Mouse (Mus musculus): Measurements from ENCODE around the gene Rad50.
A peak's percentile ranks its signal among the peaks of the same experiment; 100 is the strongest.

Gene Rad50

GRCm38 (mm10) chr11:53706934-53707717 is at the start of gene Rad50:
Gene Rad50 (minus strand): TSS chr11:53707319.
- peak; percentile 88 to 91 for DNase-seq

GRCm38 (mm10) chr11:53755011-53755595 is 48.0 kb upstream of the Rad50 start:
- DNase-seq, result no peak

- DNase-seq, result no peak
Measured at GRCm38 (mm10) chr11:53749716-53750352, 42.7 kb upstream of the Rad50 start.

GRCm38 (mm10) chr11:53749306-53749705 is 42.2 kb upstream of the Rad50 start:
- no peak for DNase-seq

GRCm38 (mm10) chr11:53748614-53749013 is 41.5 kb upstream of the Rad50 start:
- DNase-seq, result no peak

GRCm38 (mm10) chr11:53747985-53748384 is 40.9 kb upstream of the Rad50 start:
- no peak for DNase-seq

- DNase-seq, result no peak
Measured at GRCm38 (mm10) chr11:53745260-53745659, 38.1 kb upstream of the Rad50 start.

GRCm38 (mm10) chr11:53742353-53742752 is 35.2 kb upstream of the Rad50 start:
- DNase-seq, result no peak

GRCm38 (mm10) chr11:53737573-53737946 is 30.4 kb upstream of the Rad50 start:
- DNase-seq, result peak; percentile 68

- peak; percentile 76 to 83 for DNase-seq
Measured at GRCm38 (mm10) chr11:53736771-53737572, 29.9 kb upstream of the Rad50 start.

GRCm38 (mm10) chr11:53735682-53736245 is 28.6 kb upstream of the Rad50 start:
- peak; percentile 78 to 79 for DNase-seq

GRCm38 (mm10) chr11:53734970-53735681 is 28.0 kb upstream of the Rad50 start:
- no peak for DNase-seq

- DNase-seq, result no peak
Measured at GRCm38 (mm10) chr11:53734431-53734830, 27.3 kb upstream of the Rad50 start.

- no peak for DNase-seq
Measured at GRCm38 (mm10) chr11:53733824-53734223, 26.7 kb upstream of the Rad50 start.

GRCm38 (mm10) chr11:53732244-53732643 is 25.1 kb upstream of the Rad50 start:
- DNase-seq, result no peak

GRCm38 (mm10) chr11:53731457-53731856 is 24.3 kb upstream of the Rad50 start:
- no peak for DNase-seq

- no peak for DNase-seq
Measured at GRCm38 (mm10) chr11:53720715-53721114, 13.6 kb upstream of the Rad50 start, which contains the start of gene Il5. Gene Il5 (plus strand): TSS chr11:53720794.

- DNase-seq, result no peak
Measured at GRCm38 (mm10) chr11:53719701-53720100, 12.6 kb upstream of the Rad50 start.

GRCm38 (mm10) chr11:53707718-53708009 is 545 bp upstream of the Rad50 start:
- DNase-seq, result no peak

GRCm38 (mm10) chr11:53706236-53706933 is 734 bp downstream of the Rad50 start:
- peak; percentile 35 to 48 for DNase-seq

GRCm38 (mm10) chr11:53699351-53699750 is 7.8 kb downstream of the Rad50 start:
- DNase-seq, result no peak

- no peak for DNase-seq
Measured at GRCm38 (mm10) chr11:53698521-53698920, 8.6 kb downstream of the Rad50 start.

All from cerebellum, postnatal 14 days (tissue).